Mouse (Mus musculus): ENCODE results near the gene Col25a1. TPM values are rescaled to one million over a fixed set of nuclear protein-coding genes. Genes with fewer than 3 reads are reported as not detected.

Gene Col25a1
- polyA plus RNA-seq, 1 experiment: not detected

DNA sequence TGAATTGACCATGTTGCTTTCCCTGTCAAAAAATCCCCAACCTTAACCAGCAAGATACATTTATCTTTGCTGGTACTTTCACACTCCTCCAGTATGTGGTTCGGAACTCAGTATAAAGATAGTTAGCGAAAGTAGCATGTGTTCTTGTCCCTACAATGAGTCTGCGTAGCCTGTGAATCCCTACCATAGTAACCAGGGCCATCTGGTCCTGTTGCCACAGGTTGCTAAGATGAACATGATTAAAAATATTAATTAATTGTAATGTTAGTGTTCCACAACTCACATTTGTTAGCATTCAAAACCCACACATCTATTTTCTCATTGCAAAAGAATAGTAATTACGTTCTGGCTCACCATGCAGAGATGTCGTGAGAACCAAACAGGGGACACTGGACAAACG is 434.3 kb downstream of the Col25a1 start:
- Histone ChIP-seq H3K4me1 (ENCODE audit: control insufficient read depth, insufficient read depth, low read length) (no peaks in the 10 kb centered on the region), H3K27ac (ENCODE audit: insufficient read depth, low read depth, low read length) (no peak overlapping the region), H3K4me3 (ENCODE audit: insufficient read depth, low read length) (no peak overlapping the region)
- no peak for TF ChIP-seq POLR2A (IDR thresholded peaks at IDR 0.05; ENCODE audit: borderline replicate concordance, low read depth, low read length)
- TF ChIP-seq CTCF (IDR thresholded peaks at IDR 0.05; ENCODE audit: low read depth, low read length): no peak

DNA sequence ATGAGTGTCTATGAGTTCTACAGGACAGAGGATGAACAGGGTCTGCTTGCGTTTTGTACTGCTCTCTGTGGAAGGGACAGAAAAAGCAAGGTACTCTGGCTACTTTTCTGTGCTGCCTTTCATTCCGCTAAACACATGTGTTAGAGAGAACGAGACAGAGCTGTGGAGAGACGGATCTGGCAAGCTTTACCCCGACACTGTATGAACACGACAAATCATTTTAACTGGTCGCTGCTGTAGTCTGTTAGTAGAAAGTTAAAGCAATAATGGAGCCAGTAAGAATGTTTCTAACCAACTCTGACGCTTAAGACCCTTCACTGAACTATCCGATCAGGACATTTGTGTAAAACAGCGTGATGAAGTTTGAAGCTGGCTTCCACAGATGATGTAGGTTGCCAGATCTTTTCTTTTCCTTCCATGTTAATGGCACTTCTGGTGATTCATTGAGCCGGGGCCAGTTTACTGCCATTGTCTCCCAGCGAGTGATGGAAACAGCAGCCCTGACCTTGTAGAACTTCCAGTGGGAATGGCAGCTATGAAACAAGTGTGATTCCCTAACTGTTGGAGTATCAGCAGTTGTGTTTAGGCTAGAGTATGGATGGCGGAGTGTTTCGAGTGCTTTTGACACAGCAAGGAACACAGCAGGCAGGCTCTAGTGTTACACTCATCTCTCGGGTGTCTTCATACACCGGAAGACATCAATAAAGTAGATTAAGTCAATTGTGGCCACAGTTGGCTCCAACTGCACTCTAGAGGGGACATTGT is 437.2 kb downstream of the Col25a1 start:
- Histone ChIP-seq H3K4me1 (ENCODE audit: control insufficient read depth, insufficient read depth, low read length) (no peaks in the 10 kb centered on the region), H3K27ac (ENCODE audit: insufficient read depth, low read depth, low read length) (no peak overlapping the region), H3K4me3 (ENCODE audit: insufficient read depth, low read length) (no peak overlapping the region)
- TF ChIP-seq CTCF (IDR thresholded peaks at IDR 0.05; ENCODE audit: low read depth, low read length): no peak
- no peak for TF ChIP-seq POLR2A (IDR thresholded peaks at IDR 0.05; ENCODE audit: borderline replicate concordance, low read depth, low read length)

DNA sequence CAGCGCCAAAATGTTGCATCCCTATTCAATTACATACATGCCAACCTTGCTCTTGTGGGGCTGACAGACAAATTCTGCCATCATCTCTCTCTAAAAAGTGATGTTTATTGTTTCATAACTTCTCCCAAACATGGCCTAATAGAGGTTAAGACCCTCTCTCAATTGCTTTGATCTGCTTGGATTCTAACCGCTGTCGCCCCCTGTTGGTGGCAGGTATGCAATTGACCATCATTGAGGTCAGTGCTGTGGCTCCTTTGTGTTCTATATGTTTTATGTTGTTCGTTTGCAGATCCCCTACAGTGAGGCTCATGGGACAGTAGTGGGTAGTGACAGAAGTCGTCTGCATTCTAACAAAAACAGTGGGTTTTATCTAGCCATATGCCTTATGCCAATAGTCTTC is 441.9 kb downstream of the Col25a1 start:
- H3K27ac ChIP-seq (ENCODE audit: insufficient read depth, low read depth, low read length): no peak overlapping the region
- 0 out of 2 replicates have a peak, but pooled peaks have one; percentile 19 for TF ChIP-seq CTCF (IDR thresholded peaks at IDR 0.05; ENCODE audit: low read depth, low read length)
- no peak for TF ChIP-seq POLR2A (IDR thresholded peaks at IDR 0.05; ENCODE audit: borderline replicate concordance, low read depth, low read length)

DNA sequence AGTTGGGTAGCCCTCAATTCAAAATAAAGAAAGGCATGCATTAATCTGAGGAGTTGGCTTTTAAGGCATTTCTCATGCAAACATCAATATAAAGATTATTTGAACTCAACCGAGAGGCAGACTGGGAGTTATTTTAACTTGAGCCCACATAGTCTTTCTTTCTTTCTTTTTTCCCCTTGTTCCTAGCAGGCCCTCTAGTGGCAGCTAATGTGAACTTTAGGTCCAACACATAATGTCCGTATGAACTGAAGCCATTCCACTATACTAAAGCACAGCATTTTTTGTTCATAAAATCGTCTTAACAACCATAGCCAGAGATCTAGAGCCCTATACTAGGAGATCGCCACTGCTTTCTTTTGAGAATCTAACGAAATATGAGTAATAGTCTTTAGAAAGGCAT is 443.4 kb downstream of the Col25a1 start:
- Histone ChIP-seq H3K4me3 (ENCODE audit: insufficient read depth, low read length) (no peak overlapping the region), H3K27ac (ENCODE audit: insufficient read depth, low read depth, low read length) (no peak overlapping the region), H3K4me1 (ENCODE audit: control insufficient read depth, insufficient read depth, low read length) (no peaks in the 10 kb centered on the region)
- no peak for TF ChIP-seq CTCF (IDR thresholded peaks at IDR 0.05; ENCODE audit: low read depth, low read length)
- TF ChIP-seq POLR2A (IDR thresholded peaks at IDR 0.05; ENCODE audit: borderline replicate concordance, low read depth, low read length): no peak

More for the DNA sequence above, 441.9 kb downstream of the Col25a1 start:
- Histone ChIP-seq H3K4me1 (ENCODE audit: control insufficient read depth, insufficient read depth, low read length) (no peaks in the 10 kb centered on the region), H3K4me3 (ENCODE audit: insufficient read depth, low read length) (no peak overlapping the region)

DNA sequence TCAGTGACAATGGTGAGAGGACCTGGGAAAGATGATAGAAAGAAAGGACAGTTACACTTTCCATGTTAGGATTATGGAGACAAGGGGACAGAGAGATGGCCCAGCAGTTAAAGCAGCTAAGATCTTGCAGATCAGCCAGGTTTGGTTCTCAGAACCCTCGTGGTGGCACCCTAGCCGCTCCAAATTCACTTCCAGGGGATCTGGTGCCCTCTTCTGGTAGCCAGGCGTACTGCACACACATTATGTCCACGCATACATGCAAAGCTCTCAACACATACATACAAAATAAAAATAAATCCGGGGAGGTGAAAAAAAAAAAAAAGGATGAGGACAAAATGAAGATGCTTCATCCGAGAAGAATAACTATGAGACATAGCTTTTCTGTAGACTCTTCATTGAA is 445.4 kb downstream of the Col25a1 start:
- TF ChIP-seq POLR2A (IDR thresholded peaks at IDR 0.05; ENCODE audit: borderline replicate concordance, low read depth, low read length) (no peak), CTCF (IDR thresholded peaks at IDR 0.05; ENCODE audit: low read depth, low read length) (peak; percentile 74)
- H3K4me3 ChIP-seq (ENCODE audit: insufficient read depth, low read length): no peak overlapping the region

DNA sequence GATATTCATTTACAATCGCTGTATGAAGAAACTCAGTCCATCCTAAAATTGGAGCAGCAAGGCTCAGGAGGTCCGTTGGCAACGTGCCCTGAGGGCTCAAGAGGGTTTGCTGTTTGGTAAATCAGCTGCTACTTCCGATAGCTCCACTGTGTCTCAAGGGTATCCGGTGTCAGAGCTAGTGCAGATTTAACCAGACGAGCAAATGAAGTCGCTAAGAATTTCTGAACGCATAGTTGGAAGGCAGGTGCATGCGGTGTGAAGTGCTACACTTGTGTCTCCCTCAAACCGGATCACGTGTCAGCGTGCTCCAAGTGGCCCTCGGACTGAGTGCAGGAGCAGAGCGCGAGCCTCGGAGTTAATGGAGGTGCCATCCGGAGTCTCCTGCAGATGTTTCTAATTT is 448.2 kb downstream of the Col25a1 start:
- Histone ChIP-seq H3K27ac (ENCODE audit: insufficient read depth, low read depth, low read length) (no peak overlapping the region), H3K4me1 (ENCODE audit: control insufficient read depth, insufficient read depth, low read length) (no peaks in the 10 kb centered on the region), H3K4me3 (ENCODE audit: insufficient read depth, low read length) (no peak overlapping the region)
- TF ChIP-seq POLR2A (IDR thresholded peaks at IDR 0.05; ENCODE audit: borderline replicate concordance, low read depth, low read length): no peak
- TF ChIP-seq CTCF (IDR thresholded peaks at IDR 0.05; ENCODE audit: low read depth, low read length): no peak

More for the DNA sequence above, 445.4 kb downstream of the Col25a1 start:
- Histone ChIP-seq H3K27ac (ENCODE audit: insufficient read depth, low read depth, low read length) (no peak overlapping the region), H3K4me1 (ENCODE audit: control insufficient read depth, insufficient read depth, low read length) (no peaks in the 10 kb centered on the region)

DNA sequence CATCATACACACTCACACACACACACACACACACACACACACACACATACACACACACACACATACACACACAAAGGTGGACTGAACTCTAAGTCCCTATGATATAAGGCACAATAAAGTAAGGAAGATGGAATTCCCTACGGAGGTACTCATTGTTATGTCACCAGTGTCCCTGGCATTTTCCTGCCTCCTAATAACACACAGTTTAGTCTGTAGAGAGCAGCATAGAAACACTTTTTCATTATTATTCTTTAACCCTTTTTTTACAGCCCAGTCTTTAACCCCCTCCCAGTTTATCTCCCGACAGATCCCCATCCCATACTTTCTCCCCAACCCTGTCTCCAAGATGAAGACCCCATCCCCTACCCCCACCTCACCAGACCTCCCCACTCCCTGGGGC is 450.3 kb downstream of the Col25a1 start:
- Histone ChIP-seq H3K27ac (ENCODE audit: insufficient read depth, low read depth, low read length) (no peak overlapping the region), H3K4me1 (ENCODE audit: control insufficient read depth, insufficient read depth, low read length) (no peaks in the 10 kb centered on the region), H3K4me3 (ENCODE audit: insufficient read depth, low read length) (no peak overlapping the region)
- TF ChIP-seq CTCF (IDR thresholded peaks at IDR 0.05; ENCODE audit: low read depth, low read length): no peak

DNA sequence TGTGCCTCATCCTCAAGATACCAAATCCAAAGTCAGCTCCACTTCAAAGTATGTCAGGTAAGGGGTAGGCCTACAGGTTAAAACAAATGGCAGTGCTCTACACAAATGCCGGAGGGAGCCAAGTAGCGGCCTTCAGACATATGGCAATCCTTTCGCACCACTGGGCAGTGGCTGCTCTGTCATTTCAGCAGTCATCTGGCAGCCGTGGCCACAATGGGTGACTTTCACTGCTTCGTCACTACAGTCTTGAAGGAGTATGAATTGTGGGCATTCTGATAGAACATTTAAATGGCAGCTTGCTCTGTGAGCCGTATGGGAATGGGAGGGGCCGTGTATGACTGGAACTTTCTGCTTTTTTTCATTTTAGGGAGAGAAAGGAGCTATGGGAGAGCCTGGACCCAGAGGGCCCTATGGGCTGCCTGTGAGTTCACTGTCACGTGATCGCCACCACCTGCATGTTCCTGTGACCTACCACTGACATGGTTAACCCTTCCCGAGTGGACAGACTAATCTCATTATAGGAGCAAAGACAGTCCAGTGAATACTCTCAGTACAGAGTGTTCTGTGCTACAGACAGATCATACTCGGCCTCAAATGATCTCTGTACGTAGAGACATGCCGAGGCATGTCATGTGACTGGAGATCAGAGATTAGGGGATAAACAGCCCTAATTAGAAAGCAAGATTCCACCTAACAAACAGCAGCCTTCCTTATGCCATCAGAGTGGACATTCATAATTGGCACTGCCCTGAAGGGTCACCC is 451.8 kb downstream of the Col25a1 start:
- H3K4me1 ChIP-seq (ENCODE audit: control insufficient read depth, insufficient read depth, low read length): no peaks in the 10 kb centered on the region
- TF ChIP-seq POLR2A (IDR thresholded peaks at IDR 0.05; ENCODE audit: borderline replicate concordance, low read depth, low read length) (no peak), CTCF (IDR thresholded peaks at IDR 0.05; ENCODE audit: low read depth, low read length) (no peak)
- H3K4me3 ChIP-seq (ENCODE audit: insufficient read depth, low read length): no peak overlapping the region
- no peak overlapping the region for H3K27ac ChIP-seq (ENCODE audit: insufficient read depth, low read depth, low read length)

DNA sequence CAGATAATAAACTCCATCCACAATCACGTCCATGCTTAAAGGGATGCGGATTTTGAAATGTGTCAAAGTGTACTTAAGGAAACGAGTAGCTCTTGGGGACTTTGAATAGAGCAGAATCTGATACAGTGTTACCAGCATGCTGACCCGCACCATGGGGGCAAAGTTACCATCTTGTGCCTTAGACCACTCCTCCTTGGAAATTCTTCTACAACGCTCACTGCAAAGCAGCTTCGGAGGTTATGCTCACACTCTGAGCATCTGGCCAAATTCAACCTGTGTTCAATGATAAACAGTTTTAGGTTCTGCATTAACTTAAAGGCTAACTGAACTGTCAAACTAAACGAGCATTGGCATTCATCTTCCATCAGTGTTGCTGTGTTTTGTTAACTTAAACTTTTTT is 452.7 kb downstream of the Col25a1 start:
- no peaks in the 10 kb centered on the region for H3K4me1 ChIP-seq (ENCODE audit: control insufficient read depth, insufficient read depth, low read length)
- no peak overlapping the region for H3K4me3 ChIP-seq (ENCODE audit: insufficient read depth, low read length)
- no peak for TF ChIP-seq POLR2A (IDR thresholded peaks at IDR 0.05; ENCODE audit: borderline replicate concordance, low read depth, low read length)
- TF ChIP-seq CTCF (IDR thresholded peaks at IDR 0.05; ENCODE audit: low read depth, low read length): no peak
- no peak overlapping the region for H3K27ac ChIP-seq (ENCODE audit: insufficient read depth, low read depth, low read length)

DNA sequence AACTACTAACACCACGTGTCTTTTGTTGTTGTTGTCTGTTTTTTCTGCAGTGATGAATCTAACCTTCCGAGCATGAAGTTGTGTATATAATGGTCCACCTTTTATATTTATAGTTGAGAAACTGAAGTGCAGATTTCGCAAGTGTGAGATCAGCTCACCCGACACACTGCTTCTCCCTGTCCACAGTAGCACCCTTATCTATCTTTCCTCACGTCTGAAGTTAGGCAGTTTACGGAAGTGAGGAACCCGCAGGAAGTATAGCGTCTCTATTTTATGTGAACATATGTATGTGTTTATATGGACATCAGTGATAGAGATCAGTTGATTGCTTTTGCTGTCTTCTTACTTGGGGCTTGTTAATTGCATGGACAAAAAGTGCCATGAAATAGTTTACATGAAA is 463.7 kb downstream of the Col25a1 start:
- H3K4me1 ChIP-seq (ENCODE audit: control insufficient read depth, insufficient read depth, low read length): no peaks in the 10 kb centered on the region
- no peak overlapping the region for H3K27ac ChIP-seq (ENCODE audit: insufficient read depth, low read depth, low read length)
- no peak overlapping the region for H3K4me3 ChIP-seq (ENCODE audit: insufficient read depth, low read length)
- TF ChIP-seq CTCF (IDR thresholded peaks at IDR 0.05; ENCODE audit: low read depth, low read length) (no peak), POLR2A (IDR thresholded peaks at IDR 0.05; ENCODE audit: borderline replicate concordance, low read depth, low read length) (no peak)
